Mouse (Mus musculus): ENCODE results near the gene Stra6l. TPM values are rescaled to one million over a fixed set of nuclear protein-coding genes. Genes with fewer than 3 reads are reported as not detected.

Stra6l gene
- polyA plus RNA-seq, 1 experiment from 2014 or later, result 1.1 TPM

GRCm38 (mm10) chr4:45822781-45823575 is 25.5 kb upstream of the Stra6l start:
- WGBS, result 5% methylated on average over 11 of the region's 11 CpGs
- peak overlapping the region; percentile 93 for H3K9ac ChIP-seq (replicated peaks)
- H3K4me1 ChIP-seq (replicated peaks), result peaks cover 98% of the 10 kb centered on the region
- peak overlapping the region; percentile 81 for H3K4me2 ChIP-seq (replicated peaks)
- H3K36me3 ChIP-seq, result peaks cover 13% of the 10 kb centered on the region
- ATAC-seq, result peak; percentile 47
- H3K27me3 ChIP-seq, result peaks cover 32% of the 10 kb centered on the region
- H3K4me3 ChIP-seq (replicated peaks), result peak overlapping the region; percentile 68
- peak overlapping the region; percentile 98 for H3K27ac ChIP-seq
- H3K9me3 ChIP-seq, result no peaks in the 10 kb centered on the region

- Histone ChIP-seq H3K9me3 (no peaks in the 10 kb centered on the region), H3K4me3 (replicated peaks) (peak overlapping the region; percentile 68), H3K36me3 (peaks cover 13% of the 10 kb centered on the region), H3K4me1 (replicated peaks) (peaks cover 98% of the 10 kb centered on the region), H3K27ac (peak overlapping the region; percentile 98), H3K27me3 (peaks cover 43% of the 10 kb centered on the region), H3K9ac (replicated peaks) (peak overlapping the region; percentile 93), H3K4me2 (replicated peaks) (peak overlapping the region; percentile 81)
- ATAC-seq, result peak; percentile 69
- WGBS, result 4% methylated on average over 10 of the region's 10 CpGs
Measured at GRCm38 (mm10) chr4:45824049-45824760, 24.3 kb upstream of the Stra6l start.

DNA sequence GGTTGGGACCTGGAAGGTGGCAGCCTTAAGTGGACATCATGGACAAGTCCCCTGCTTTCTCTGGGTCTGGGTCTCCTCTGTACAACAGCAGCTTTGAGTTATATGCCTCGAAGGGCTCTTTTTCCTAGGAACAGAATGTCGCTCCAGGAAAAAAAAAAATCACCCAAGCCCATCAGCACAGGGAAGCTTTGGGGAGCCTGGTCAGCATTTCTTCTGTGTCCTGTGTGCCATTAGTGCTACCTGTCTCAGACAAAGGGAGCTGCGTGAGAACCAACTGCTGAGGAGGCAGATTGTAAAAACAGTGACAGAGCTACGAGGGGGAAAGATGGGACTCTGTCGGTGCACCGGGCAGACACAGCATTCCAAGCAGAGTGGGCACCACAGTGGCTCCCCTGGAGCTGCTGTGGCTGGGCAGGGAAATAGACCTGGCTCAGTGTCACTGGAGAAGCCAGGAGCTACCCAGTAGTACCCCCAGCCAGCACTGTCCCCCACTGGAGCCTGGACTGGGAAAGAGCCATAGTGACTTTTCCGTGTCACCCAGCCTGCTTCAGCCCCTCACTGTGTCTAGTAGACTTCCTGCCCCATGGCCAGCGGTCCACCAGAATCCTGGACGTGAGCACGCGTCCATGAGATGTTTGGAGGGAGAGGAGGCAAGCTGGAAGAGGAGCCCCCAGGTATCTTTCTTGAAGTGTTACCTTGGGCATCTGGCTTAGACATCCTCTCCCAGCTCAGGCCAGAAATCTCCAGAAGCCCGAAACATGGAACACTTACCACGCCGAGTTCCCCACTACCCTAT is 23.5 kb upstream of the Stra6l start:
- 22% methylated on average over 14 of the region's 14 CpGs for WGBS
- no peaks in the 10 kb centered on the region for H3K9me3 ChIP-seq
- no peak for ATAC-seq
- peak overlapping the region; percentile 68 for H3K4me3 ChIP-seq (replicated peaks)
- H3K27ac ChIP-seq, result peak overlapping the region; percentile 98
- H3K4me1 ChIP-seq (replicated peaks), result peaks cover 98% of the 10 kb centered on the region
- peak overlapping the region; percentile 81 for H3K4me2 ChIP-seq (replicated peaks)
- H3K9ac ChIP-seq (replicated peaks), result peak overlapping the region; percentile 93
- H3K27me3 ChIP-seq, result peaks cover 44% of the 10 kb centered on the region
- H3K36me3 ChIP-seq, result peaks cover 13% of the 10 kb centered on the region

DNA sequence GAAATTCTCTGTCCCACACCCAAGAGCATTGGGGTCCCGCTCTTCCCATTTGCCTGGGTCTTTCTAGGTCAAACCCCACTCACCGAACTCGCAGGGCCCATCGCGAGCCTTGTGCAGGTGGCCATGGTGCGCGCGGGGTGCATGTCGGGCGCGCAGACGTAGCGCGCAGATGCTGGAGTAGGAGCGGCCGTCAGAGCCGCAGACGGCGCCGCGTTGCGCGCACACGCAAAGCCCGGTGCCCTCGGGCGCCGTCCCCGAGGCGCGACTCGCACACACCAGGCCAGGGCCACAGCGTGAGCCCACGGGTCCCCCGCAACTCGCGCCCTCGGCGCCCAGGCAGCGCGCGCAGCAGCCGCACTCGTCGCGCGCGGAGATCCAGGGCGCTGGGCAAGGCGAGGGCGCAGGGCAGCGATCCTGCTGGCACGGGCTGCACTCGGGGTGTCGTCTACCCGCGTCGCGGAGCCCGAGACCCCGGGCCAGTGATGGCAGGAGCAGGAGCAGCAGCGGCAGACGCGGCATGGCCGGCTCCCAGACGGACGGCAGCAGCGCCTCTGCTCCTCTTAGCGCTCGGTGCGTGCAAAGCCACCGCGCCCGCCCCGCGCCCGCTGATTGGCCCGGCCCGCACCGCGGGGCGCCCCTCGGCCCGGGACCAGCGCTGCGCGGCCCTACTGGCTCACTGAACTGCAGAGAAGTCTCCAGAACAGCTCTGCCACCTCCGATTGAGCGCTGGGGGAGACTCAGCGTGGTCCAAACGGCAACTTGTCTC is 22.0 kb upstream of the Stra6l start, which contains the start of gene Igfbpl1:
Gene Igfbpl1, minus strand, starts transcription at position 649 of the 766 bp plus-strand sequence.
- Histone ChIP-seq H3K27ac (peak within 1 kb of the TSS; percentile 98), H3K4me1 (replicated peaks) (peaks cover 98% of the 10 kb centered on the region), H3K4me2 (replicated peaks) (peak within 1 kb of the TSS; percentile 81), H3K4me3 (replicated peaks) (peak within 1 kb of the TSS; percentile 68), H3K9ac (replicated peaks) (peak within 1 kb of the TSS; percentile 93), H3K36me3 (peaks cover 2% of the 10 kb centered on the region; the same call in 1 of the 2 replicates), H3K9me3 (no peaks in the 10 kb centered on the region), H3K27me3 (peaks cover 50% of the 10 kb centered on the region)
- WGBS, result 1% methylated on average over 83 of the region's 91 CpGs
- peak; percentile 40; the same call in 1 of the 2 replicates for ATAC-seq

DNA sequence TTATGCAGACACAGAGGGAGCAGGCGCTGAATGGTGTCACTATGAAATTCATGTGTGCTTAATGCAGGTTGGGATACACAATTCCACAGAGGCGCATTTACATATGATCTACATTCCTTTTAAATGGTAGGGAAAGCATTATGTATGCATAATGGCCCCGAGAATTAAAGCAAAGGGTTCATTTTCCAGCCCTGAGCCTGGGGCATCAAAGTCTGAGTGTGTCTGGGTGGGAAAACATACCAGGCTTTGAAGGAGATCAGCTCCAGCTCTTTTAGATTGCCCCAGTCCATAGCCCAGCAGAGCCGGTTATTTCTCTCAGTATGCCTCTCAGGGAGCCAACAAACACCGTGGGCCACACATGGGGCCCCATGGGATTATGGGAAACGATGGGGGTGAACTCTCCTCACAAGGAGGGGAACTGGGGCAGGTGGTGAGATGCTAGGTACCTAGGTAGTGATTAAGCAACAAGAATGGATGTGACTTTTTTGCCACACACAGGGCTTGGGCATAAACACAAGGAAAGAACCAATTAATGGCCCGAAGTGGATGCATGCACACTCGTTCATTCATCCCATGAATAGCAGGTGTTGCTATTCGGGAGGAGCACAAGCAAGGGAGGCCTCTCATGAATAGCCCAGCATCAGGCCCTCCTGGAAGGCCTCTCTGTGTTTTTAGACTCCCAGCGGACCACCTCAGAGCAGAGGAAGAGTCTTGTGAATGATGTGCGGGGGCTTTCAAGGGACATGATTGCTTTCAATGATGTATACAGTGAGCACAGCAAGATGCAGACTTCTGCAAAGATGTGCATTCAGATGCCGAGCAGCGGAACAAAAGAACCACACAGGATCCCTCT is 18.3 kb upstream of the Stra6l start:
- Histone ChIP-seq H3K9me3 (no peaks in the 10 kb centered on the region), H3K4me2 (replicated peaks) (peak overlapping the region; percentile 35), H3K36me3 (no peaks in the 10 kb centered on the region), H3K27me3 (peaks cover 52% of the 10 kb centered on the region), H3K27ac (peak overlapping the region; percentile 95), H3K9ac (replicated peaks) (peak overlapping the region; percentile 52), H3K4me1 (replicated peaks) (peaks cover 70% of the 10 kb centered on the region), H3K4me3 (replicated peaks) (no peak overlapping the region)
- peak; percentile 47 for ATAC-seq
- WGBS, result 17% methylated on average over 13 of the region's 13 CpGs

DNA sequence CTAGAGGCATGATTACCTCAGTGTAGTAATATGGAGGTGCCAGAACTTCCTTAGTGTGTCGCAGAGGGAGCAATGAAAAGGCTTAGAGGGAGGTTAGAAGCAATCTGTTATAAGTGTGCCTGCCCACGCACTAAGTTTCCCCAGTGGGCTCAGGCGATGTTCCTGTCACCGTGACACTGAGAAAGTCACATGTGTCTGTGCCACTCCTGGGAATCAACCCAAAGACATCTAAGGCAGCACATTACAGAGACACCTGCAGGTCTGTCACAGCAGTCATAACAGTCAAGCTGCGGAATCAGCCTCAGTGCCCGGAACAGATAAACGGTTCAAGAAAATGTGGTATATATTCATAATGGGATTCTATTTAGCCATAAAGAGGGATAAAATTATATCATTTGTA is 16.5 kb upstream of the Stra6l start:
- peaks cover 53% of the 10 kb centered on the region for H3K4me1 ChIP-seq (replicated peaks)
- WGBS, result 74% methylated on average over 7 of the region's 7 CpGs
- H3K27ac ChIP-seq, result peak overlapping the region; percentile 95
- no peak overlapping the region for H3K4me3 ChIP-seq (replicated peaks)
- ATAC-seq, result no peak
- H3K9me3 ChIP-seq, result no peaks in the 10 kb centered on the region
- H3K9ac ChIP-seq (replicated peaks), result no peak overlapping the region
- no peak overlapping the region for H3K4me2 ChIP-seq (replicated peaks)
- H3K27me3 ChIP-seq, result peaks cover 34% of the 10 kb centered on the region
- H3K36me3 ChIP-seq, result no peaks in the 10 kb centered on the region

- H3K9me3 ChIP-seq, result no peaks in the 10 kb centered on the region
- no peaks in the 10 kb centered on the region for H3K36me3 ChIP-seq
- no peak overlapping the region for H3K4me2 ChIP-seq (replicated peaks)
- H3K9ac ChIP-seq (replicated peaks), result no peak overlapping the region
- no peak overlapping the region for H3K4me3 ChIP-seq (replicated peaks)
- no peak for ATAC-seq
- H3K27ac ChIP-seq, result no peak overlapping the region
- peaks cover 20% of the 10 kb centered on the region for H3K27me3 ChIP-seq
- WGBS, result 29% methylated on average over 5 of the region's 5 CpGs
- H3K4me1 ChIP-seq (replicated peaks), result peaks cover 39% of the 10 kb centered on the region
Measured at GRCm38 (mm10) chr4:45833461-45833860, 15.0 kb upstream of the Stra6l start.

DNA sequence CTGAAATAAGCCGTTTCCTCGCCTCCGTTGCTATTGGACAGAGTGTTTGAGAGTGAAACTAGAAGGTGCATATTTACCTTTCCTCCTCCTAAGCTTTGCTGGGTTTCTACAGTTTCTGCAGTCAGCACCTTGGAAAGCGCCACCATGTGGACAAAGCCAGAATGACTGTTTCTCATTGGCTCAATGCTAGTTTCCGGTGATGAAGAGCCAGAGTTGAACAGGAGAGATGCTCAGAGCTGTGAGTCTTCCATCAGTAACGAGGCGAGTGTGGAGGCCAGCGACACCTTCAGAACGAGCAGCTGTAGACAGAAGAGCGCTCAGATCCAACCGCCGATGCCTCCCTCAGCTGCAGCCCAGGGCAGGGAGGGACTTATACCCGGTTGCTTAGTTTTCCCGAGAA is 4.1 kb upstream of the Stra6l start:
- Histone ChIP-seq H3K27me3 (0 out of 2 replicates have a peak, but pooled peaks cover 10% of the 10 kb centered on the region), H3K9ac (replicated peaks) (no peak overlapping the region), H3K4me1 (replicated peaks) (peaks cover 10% of the 10 kb centered on the region), H3K9me3 (no peaks in the 10 kb centered on the region), H3K27ac (no peak overlapping the region), H3K4me2 (replicated peaks) (no peak overlapping the region), H3K4me3 (replicated peaks) (no peak overlapping the region), H3K36me3 (no peaks in the 10 kb centered on the region)
- WGBS, result 41% methylated on average over 14 of the region's 14 CpGs
- ATAC-seq, result 0 out of 2 replicates have a peak, but pooled peaks have one; percentile 62

DNA sequence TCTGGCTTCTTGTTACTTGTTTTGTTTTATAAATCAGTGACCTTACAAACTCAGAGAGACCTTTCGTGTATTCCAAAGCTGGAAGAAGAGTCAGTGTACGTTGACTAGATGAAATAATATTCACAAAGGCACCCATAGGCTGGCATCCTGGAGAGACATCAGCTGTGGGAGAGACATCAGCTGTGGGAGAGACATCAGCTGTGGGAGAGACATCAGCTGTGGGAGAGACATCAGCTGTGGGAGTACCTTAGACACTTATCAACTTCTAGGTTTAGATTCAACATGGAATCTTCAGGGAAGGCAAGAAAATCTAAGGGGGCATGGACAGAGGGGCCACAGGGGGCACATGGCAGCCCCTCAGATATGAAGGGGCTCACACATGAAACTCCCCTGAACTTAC is 2.2 kb upstream of the Stra6l start:
- Histone ChIP-seq H3K36me3 (no peaks in the 10 kb centered on the region), H3K9ac (replicated peaks) (no peak overlapping the region), H3K27me3 (0 out of 2 replicates have a peak, but pooled peaks cover 10% of the 10 kb centered on the region), H3K4me1 (replicated peaks) (peaks cover 13% of the 10 kb centered on the region), H3K27ac (no peak overlapping the region), H3K9me3 (no peaks in the 10 kb centered on the region), H3K4me2 (replicated peaks) (no peak overlapping the region), H3K4me3 (replicated peaks) (no peak overlapping the region)
- no peak for ATAC-seq
- WGBS, result 91% methylated on average over 2 of the region's 2 CpGs

DNA sequence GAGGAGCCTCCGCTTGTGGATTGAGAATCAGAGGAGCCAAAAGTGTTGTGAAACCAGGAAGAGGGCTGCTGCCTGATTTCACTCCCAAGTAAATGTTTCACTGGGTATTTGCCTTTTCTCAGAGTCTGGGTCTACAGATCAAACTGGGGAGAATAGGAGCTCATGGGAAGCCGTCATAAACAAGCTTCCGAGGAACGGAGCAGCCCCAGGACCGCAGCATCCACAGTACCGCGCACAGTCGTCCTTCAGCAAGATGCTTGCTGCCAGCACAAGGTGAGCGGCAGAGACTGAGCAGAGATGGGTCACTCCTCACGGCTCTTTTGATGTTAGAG is 327 bp downstream of the Stra6l start:
- 0 out of 2 replicates have a peak, but pooled peaks cover 10% of the 10 kb centered on the region for H3K27me3 ChIP-seq
- no peak overlapping the region for H3K27ac ChIP-seq
- ATAC-seq, result no peak
- H3K4me2 ChIP-seq (replicated peaks), result no peak overlapping the region
- H3K4me1 ChIP-seq (replicated peaks), result peaks cover 13% of the 10 kb centered on the region
- 48% methylated on average over 10 of the region's 10 CpGs for WGBS
- H3K9me3 ChIP-seq, result no peaks in the 10 kb centered on the region
- no peaks in the 10 kb centered on the region for H3K36me3 ChIP-seq
- H3K9ac ChIP-seq (replicated peaks), result no peak overlapping the region
- H3K4me3 ChIP-seq (replicated peaks), result no peak overlapping the region
